Mouse (Mus musculus) cerebellum, adult 8-10 months (tissue): Measurements from ENCODE around the gene Itpr2.

ENCODE experiments used
- DNase-seq: peaks from one replicate; pipeline ENCODE4 v3.0.0; 2022

Itpr2 gene

GRCm38 (mm10) chr6:146343671-146344384 is 158.2 kb downstream of the Itpr2 start:
- peak; percentile 39 for DNase-seq

- peak; percentile 54 for DNase-seq
Measured at GRCm38 (mm10) chr6:146342995-146343394, 159.0 kb downstream of the Itpr2 start.

DNA sequence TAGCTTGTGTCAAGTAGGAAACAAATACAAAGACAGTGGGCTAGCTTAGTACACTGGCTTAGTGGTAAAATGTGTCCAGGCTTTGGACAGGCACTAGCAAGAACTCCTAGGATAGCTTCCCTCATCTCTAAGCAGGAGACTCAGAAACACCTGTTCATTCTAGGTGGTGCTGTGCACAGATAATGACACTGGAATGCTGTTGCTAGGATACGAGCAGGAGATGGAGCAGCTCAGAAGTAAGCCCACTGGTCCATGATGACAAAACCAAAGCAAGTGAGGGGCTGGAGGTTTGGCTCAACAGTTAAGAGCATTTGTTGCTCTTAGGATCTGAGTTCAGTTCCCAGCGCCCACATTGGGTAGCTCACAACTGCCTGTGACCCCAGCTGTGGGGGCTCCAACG is 160.1 kb downstream of the Itpr2 start:
- no peak for DNase-seq

GRCm38 (mm10) chr6:146341413-146341812 is 160.6 kb downstream of the Itpr2 start:
- no peak for DNase-seq

DNA sequence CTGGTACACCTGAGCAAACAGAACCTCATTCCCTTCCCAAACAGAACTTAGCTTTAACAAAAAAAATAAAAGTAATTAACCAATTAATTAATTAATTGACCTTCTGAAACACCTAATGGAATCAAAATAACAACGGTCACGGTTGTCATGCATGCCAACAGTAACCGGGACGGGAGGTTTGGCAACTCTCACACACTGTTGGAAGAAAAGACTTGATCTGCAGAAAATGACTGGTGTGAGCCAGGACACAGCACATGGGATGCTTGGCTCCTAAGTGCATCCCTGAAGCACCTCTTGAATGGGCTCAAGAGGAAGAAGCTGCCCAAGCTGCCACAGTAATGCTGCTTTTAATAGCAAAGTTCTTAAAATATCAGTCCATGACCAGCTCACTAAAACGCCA is 161.1 kb downstream of the Itpr2 start:
- DNase-seq = no peak

DNA sequence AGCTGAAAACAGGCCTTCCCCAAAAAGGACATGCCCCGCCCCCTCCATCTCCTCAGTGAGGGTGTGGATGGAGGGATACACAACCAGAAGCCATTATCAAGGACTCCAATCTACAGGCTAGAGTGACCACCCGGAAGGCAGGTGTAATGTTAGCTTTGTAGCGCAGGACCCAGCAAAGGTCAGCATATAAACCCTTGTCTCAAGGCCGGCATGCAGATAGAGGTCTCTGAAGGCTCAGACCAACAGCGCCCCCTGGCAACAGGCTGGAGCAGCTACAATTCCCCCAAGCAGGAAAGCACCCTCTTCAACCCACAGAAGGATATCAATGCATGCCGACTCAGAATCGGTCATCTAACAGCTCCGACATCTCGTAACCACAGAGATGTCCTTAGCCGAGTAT is 162.2 kb downstream of the Itpr2 start:
- peak; percentile 23 for DNase-seq

GRCm38 (mm10) chr6:146337237-146337636 is 164.8 kb downstream of the Itpr2 start:
- DNase-seq = no peak

DNA sequence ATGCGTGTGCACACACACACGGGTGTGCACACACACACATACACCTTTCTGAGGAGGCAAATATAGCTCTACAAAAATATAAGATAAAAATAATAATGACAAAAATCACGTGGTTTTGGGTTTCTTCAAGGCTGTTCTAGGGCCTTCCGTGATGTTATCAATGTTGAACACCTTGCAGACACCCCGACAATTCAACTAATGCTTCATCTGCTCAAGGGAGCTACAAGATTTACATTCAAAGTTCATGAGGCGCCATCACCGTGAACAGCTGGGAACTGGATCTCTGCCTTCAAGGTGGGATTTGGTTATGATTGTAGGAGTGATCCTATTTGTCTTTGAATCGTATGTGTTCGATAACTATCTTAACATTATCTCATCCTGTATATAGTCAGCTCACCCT is 166.8 kb downstream of the Itpr2 start:
- no peak for DNase-seq

GRCm38 (mm10) chr6:146333506-146333905 is 168.5 kb downstream of the Itpr2 start:
- no peak for DNase-seq

DNA sequence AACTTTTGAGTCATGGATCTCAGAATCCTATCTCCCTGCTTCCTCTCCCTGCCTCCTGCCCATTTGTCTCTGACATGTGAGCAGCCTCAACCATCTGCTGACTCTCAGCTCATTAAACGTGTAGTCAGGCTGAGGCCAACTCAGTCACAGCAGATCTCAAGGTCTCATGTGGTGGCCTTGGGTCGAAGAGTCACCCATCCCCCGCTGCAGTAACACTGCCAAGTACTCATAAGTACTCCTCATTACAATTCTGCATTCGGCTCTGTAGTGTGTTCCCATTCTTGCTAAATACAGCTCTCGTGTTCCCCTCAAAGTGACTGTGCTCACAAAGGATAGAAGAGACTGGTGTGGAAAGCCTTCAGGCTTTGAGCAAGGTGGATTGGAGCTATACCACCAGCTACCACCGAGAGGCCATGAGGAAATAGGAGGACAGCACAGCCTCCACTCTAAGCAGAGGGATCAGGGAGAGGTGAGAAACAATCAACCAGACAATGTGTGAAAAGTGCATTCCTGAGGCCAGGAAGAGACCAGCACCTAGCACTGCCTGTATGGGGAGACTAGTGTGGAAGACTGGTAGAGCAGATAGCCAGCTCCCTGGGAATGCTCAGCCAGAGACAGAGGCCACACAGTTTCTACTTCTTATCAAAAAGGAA is 170.9 kb downstream of the Itpr2 start:
- DNase-seq = no peak

- no peak for DNase-seq
Measured at GRCm38 (mm10) chr6:146329079-146329478, 172.9 kb downstream of the Itpr2 start.

DNA sequence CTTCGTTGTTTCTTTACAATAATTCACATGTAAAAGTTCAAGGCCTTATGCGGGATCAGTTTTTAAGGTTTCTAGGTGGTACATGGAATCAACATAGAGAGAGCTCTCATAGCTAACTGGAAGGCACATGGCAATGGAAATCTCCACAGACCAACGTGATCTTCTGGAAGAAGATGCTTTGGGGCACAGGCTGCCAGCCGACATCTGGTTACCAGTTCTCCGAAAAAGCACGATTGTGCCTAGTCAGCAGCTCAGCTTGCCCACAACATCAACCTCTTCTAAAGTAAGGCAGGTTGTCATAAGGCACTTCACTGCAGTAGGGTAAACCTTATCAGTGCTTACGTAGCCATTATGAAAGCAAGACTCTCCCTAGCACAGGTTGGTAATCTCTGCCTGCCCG is 175.4 kb downstream of the Itpr2 start:
- DNase-seq = no peak

DNA sequence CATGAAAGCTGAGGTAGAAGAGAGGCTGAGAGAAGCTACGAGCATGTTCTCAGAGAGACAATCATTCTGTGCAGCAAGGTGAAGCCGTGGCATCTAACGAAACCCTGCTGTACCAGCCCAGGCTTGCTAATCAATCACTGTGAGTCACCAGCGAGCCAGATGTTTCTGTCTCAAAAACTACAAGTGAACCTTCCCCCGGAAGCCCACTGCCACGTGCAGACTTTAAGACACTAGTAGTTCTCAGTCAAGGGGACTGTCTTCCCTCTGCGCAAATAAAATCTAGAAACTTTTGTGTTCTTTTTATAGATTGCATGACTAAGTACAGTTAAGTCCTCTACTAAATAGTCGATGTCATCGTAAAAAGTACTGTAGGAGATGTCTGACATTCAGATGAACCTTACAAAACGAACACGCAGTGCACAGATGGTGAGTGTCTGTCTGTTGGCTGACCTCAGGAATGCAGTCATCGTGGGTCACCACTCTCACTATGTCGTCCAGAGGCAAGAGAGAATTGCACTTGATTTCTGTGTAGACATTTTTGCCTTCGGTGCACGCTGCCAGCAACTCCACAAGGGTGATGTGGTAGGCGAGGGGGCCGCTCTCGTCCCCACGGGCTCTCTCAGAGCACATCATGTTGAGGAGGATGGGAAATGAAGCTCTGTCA is 177.3 kb downstream of the Itpr2 start:
- no peak for DNase-seq

DNA sequence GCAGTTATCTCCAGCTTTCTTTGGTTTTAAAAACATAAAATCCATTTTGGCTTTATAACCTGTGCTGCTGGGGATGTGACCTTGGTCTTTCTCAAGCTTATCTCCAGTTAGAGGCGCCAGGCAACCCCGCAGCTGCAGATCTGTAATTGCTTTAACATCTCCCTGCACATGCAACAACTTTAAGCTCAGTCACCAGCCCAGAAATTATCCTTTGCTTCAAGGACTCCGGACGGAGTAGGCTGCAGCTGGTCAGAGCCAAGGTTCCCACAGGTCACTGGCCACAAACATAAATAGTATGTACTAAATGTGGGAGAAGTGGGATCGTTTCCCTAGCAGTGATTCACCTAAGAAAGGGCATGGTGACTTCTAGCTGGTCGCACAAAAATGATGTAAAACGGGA is 179.5 kb downstream of the Itpr2 start:
- no peak for DNase-seq

DNA sequence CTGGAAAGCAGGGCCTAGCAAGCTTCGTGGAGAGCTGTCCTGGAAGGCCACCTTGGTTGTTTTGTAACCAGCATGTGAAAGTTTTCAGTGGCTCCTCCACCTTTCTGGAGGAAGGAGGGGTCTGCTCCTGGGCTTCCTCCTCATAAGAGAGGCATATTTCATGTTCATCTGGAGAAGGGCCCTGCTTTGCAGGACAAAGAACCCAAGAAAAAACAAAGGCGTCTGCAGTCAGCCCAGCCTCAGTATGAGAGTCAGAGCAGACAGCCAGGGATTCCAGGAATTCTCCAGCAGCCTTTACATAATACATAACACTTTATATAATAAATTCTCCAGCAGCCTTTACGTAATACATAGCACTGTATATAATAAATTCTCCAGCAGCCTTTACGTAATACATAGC is 180.1 kb downstream of the Itpr2 start:
- no peak for DNase-seq

DNA sequence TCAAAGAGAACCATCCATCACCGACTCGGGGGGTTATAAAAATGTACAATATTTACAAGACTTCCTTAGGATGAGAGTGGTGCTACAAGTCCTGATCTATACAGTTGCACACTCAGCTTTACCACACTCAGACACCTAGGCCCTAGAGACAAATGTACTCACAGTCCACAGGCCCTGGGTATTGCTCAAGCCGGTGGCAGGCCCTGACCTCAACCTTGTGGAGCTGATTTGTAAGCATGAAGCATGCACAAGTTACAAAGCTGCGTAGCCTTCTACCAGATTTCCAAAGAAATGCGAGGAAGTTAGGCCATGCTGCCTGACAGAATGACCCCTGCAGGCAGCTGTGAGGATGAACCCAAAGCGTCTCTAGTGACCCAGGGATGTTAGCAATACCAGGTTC is 185.6 kb downstream of the Itpr2 start:
- no peak for DNase-seq

GRCm38 (mm10) chr6:146315153-146315552 is 186.9 kb downstream of the Itpr2 start:
- DNase-seq = no peak

DNA sequence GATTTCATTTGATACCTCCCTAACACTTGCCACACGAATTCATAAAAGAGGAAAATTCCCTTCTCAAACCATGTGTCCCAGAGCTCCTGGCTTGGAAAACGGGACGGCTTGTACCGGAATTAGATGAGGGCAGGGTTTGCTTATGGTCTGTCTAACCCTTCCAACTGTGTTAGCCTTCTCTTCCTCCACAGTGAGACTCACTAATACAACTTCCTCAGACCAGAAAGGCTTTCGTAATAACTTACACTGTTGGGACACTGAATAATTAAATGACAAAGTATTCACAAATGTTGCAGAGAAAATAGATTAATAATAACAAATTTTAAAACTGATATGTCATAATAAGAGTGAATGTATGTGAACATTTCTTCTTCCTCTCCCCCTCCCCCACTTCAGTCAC is 187.7 kb downstream of the Itpr2 start:
- no peak for DNase-seq

- no peak for DNase-seq
Measured at GRCm38 (mm10) chr6:146313396-146313795, 188.6 kb downstream of the Itpr2 start.

- DNase-seq = no peak
Measured at GRCm38 (mm10) chr6:146310210-146310609, 191.8 kb downstream of the Itpr2 start.

- no peak for DNase-seq
Measured at GRCm38 (mm10) chr6:146309335-146309734, 192.7 kb downstream of the Itpr2 start.

- no peak for DNase-seq
Measured at GRCm38 (mm10) chr6:146305995-146306394, 196.0 kb downstream of the Itpr2 start.

- no peak for DNase-seq
Measured at GRCm38 (mm10) chr6:146304088-146304487, 197.9 kb downstream of the Itpr2 start.

DNA sequence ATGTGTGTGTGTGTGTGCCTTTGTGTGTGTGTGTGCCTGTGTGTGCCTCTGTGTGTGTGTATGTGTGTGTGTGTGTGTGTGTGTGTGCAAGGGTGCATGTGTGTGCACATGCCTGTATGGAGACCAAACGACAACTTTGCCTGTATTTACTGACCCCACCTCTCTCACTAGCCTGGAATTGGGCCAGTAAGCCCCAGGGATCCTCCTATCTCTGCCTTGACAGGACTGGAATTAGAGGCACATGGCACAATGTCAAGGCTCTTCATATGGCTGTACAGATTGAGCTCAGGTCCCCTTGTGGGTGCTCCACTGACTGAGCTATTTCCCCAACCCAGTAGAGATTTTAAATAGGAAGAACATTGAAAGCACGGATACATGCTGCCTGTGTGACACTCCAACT is 198.7 kb downstream of the Itpr2 start:
- no peak for DNase-seq
